Mouse (Mus musculus): ENCODE measurements at regions not wholly inside any gene's neighbourhood (a gene's known extent, or its start where the extent isn't known, plus 50 kb on each side); places are given as distances from the start of the nearest gene placed in this dataset.

GRCm38 (mm10) chr13:63980012-63980691 is 108.9 kb downstream of the Hsd17b3 start:
- Histone ChIP-seq H3K36me3 (replicated peaks; ENCODE audit: control insufficient read depth, insufficient read depth, low read length) (no peaks in the 10 kb centered on the region), H3K4me2 (ENCODE audit: low read depth, low read length) (no peak overlapping the region), H3K9ac (replicated peaks; ENCODE audit: low read depth, low read length) (no peak overlapping the region), H3K27ac (ENCODE audit: low read depth) (no peak overlapping the region), H3K4me1 (ENCODE audit: control insufficient read depth, insufficient read depth) (peaks cover 7% of the 10 kb centered on the region), H3K4me3 (ENCODE audit: low read depth, low read length) (no peak overlapping the region), H3K9me3 (replicated peaks; ENCODE audit: control insufficient read depth, low read length) (no peaks in the 10 kb centered on the region), H3K27me3 (ENCODE audit: control insufficient read depth, insufficient read depth, low read length) (no peaks in the 10 kb centered on the region)
- no peak for DNase-seq (ENCODE audit: low spot score)
- ATAC-seq (ENCODE audit: insufficient read depth, low read depth), result no peak
- TF ChIP-seq EP300 (IDR thresholded peaks at IDR 0.05; ENCODE audit: low read depth) (no peak), CTCF (IDR thresholded peaks at IDR 0.05; ENCODE audit: low read depth) (no peak)
- 45% methylated on average over 7 of the region's 7 CpGs for WGBS

- TF ChIP-seq CTCF (IDR thresholded peaks at IDR 0.05; ENCODE audit: low read depth) (no peak), EP300 (IDR thresholded peaks at IDR 0.05; ENCODE audit: low read depth) (no peak)
- no peak for DNase-seq (ENCODE audit: low spot score)
- no peaks in the 10 kb centered on the region for H3K27me3 ChIP-seq (ENCODE audit: control insufficient read depth, insufficient read depth, low read length)
- H3K4me2 ChIP-seq (ENCODE audit: low read depth, low read length), result no peak overlapping the region
- no peak overlapping the region for H3K9ac ChIP-seq (replicated peaks; ENCODE audit: low read depth, low read length)
- H3K27ac ChIP-seq (ENCODE audit: low read depth), result no peak overlapping the region
- 50% methylated on average over 1 of the region's 1 CpGs for WGBS
- ATAC-seq (ENCODE audit: insufficient read depth, low read depth), result no peak
- H3K9me3 ChIP-seq (replicated peaks; ENCODE audit: control insufficient read depth, low read length), result no peaks in the 10 kb centered on the region
- peaks cover 2% of the 10 kb centered on the region; the same call in 1 of the 2 replicates for H3K4me1 ChIP-seq (ENCODE audit: control insufficient read depth, insufficient read depth)
- no peaks in the 10 kb centered on the region for H3K36me3 ChIP-seq (replicated peaks; ENCODE audit: control insufficient read depth, insufficient read depth, low read length)
- H3K4me3 ChIP-seq (ENCODE audit: low read depth, low read length), result no peak overlapping the region
Observed at GRCm38 (mm10) chr13:63979581-63979980, 109.4 kb downstream of the Hsd17b3 start.

GRCm38 (mm10) chr13:63969907-63970306 is 119.1 kb downstream of the Hsd17b3 start:
- no peaks in the 10 kb centered on the region for H3K9me3 ChIP-seq (replicated peaks; ENCODE audit: control insufficient read depth, low read length)
- no peaks in the 10 kb centered on the region for H3K27me3 ChIP-seq (ENCODE audit: control insufficient read depth, insufficient read depth, low read length)
- ATAC-seq (ENCODE audit: insufficient read depth, low read depth) (no peak), DNase-seq (ENCODE audit: low spot score) (no peak)
- H3K4me3 ChIP-seq (ENCODE audit: low read depth, low read length), result no peak overlapping the region
- no peaks in the 10 kb centered on the region for H3K36me3 ChIP-seq (replicated peaks; ENCODE audit: control insufficient read depth, insufficient read depth, low read length)
- no peak overlapping the region for H3K4me2 ChIP-seq (ENCODE audit: low read depth, low read length)
- no peak overlapping the region for H3K27ac ChIP-seq (ENCODE audit: low read depth)
- 77% methylated on average over 2 of the region's 2 CpGs for WGBS
- no peak overlapping the region for H3K9ac ChIP-seq (replicated peaks; ENCODE audit: low read depth, low read length)
- no peaks in the 10 kb centered on the region for H3K4me1 ChIP-seq (ENCODE audit: control insufficient read depth, insufficient read depth)
- no peak for TF ChIP-seq EP300 (IDR thresholded peaks at IDR 0.05; ENCODE audit: low read depth)
- TF ChIP-seq CTCF (IDR thresholded peaks at IDR 0.05; ENCODE audit: low read depth), result no peak

GRCm38 (mm10) chr13:63968623-63969022 is 120.4 kb downstream of the Hsd17b3 start:
- no peaks in the 10 kb centered on the region for H3K9me3 ChIP-seq (replicated peaks; ENCODE audit: control insufficient read depth, low read length)
- no peaks in the 10 kb centered on the region for H3K36me3 ChIP-seq (replicated peaks; ENCODE audit: control insufficient read depth, insufficient read depth, low read length)
- 86% methylated on average over 3 of the region's 3 CpGs for WGBS
- no peaks in the 10 kb centered on the region for H3K27me3 ChIP-seq (ENCODE audit: control insufficient read depth, insufficient read depth, low read length)
- no peak for ATAC-seq (ENCODE audit: insufficient read depth, low read depth)
- TF ChIP-seq CTCF (IDR thresholded peaks at IDR 0.05; ENCODE audit: low read depth) (no peak), EP300 (IDR thresholded peaks at IDR 0.05; ENCODE audit: low read depth) (no peak)
- no peak overlapping the region for H3K9ac ChIP-seq (replicated peaks; ENCODE audit: low read depth, low read length)
- H3K27ac ChIP-seq (ENCODE audit: low read depth), result no peak overlapping the region
- no peak for DNase-seq (ENCODE audit: low spot score)
- no peaks in the 10 kb centered on the region for H3K4me1 ChIP-seq (ENCODE audit: control insufficient read depth, insufficient read depth)
- H3K4me2 ChIP-seq (ENCODE audit: low read depth, low read length), result no peak overlapping the region
- no peak overlapping the region for H3K4me3 ChIP-seq (ENCODE audit: low read depth, low read length)

DNA sequence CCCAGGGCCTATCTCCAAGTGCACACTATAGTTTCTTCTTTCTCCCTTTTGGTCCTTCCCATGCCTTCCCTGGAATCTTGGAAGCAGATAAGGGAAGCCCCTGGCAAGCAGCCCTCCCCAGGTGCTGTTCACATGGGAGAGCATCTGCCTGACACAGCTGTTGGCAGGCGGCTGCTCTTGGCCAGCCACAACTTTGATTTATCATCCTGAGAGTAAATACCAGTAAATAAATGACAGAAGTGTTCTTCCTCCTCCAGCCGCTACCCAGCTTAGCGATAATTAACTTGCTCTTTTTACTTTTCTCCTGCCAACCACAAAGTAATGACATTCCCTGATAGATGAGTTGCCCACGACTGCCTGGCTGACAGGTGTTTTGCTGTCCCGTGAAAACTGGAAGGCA is 131.9 kb downstream of the Hsd17b3 start:
- DNase-seq (ENCODE audit: low spot score), result no peak
- no peaks in the 10 kb centered on the region for H3K36me3 ChIP-seq (replicated peaks; ENCODE audit: control insufficient read depth, insufficient read depth, low read length)
- no peaks in the 10 kb centered on the region for H3K27me3 ChIP-seq (ENCODE audit: control insufficient read depth, insufficient read depth, low read length)
- H3K4me1 ChIP-seq (ENCODE audit: control insufficient read depth, insufficient read depth), result no peaks in the 10 kb centered on the region
- no peak overlapping the region for H3K9ac ChIP-seq (replicated peaks; ENCODE audit: low read depth, low read length)
- ATAC-seq (ENCODE audit: insufficient read depth, low read depth), result no peak
- no peak overlapping the region for H3K4me2 ChIP-seq (ENCODE audit: low read depth, low read length)
- TF ChIP-seq CTCF (IDR thresholded peaks at IDR 0.05; ENCODE audit: low read depth) (no peak), EP300 (IDR thresholded peaks at IDR 0.05; ENCODE audit: low read depth) (no peak)
- H3K27ac ChIP-seq (ENCODE audit: low read depth), result no peak overlapping the region
- 57% methylated on average over 5 of the region's 5 CpGs for WGBS
- no peak overlapping the region for H3K4me3 ChIP-seq (ENCODE audit: low read depth, low read length)
- peaks cover 9% of the 10 kb centered on the region; the same call in 1 of the 2 replicates for H3K9me3 ChIP-seq (replicated peaks; ENCODE audit: control insufficient read depth, low read length)

DNA sequence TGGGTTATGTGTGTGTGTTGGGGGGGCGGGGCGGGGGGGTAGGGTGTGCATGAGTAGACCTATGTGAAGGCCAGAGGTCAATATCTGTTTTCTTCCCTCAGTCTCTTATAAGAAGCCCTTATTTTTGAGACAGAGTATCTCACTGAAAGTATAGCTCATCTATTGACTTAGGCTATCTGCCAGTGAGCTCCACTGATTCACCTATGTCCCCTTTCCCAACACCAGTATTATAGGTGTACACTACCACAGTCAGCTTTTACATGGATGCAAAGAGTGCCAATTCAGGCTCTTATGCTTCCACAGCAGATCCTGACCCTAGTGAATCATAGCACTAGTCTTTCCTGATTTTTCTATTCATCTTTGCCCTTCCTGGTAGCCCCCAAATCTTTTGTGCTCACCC is 134.7 kb downstream of the Hsd17b3 start:
- Histone ChIP-seq H3K4me3 (ENCODE audit: low read depth, low read length) (no peak overlapping the region), H3K9ac (replicated peaks; ENCODE audit: low read depth, low read length) (no peak overlapping the region), H3K4me2 (ENCODE audit: low read depth, low read length) (no peak overlapping the region), H3K36me3 (replicated peaks; ENCODE audit: control insufficient read depth, insufficient read depth, low read length) (no peaks in the 10 kb centered on the region), H3K4me1 (ENCODE audit: control insufficient read depth, insufficient read depth) (no peaks in the 10 kb centered on the region; the same call in 1 of the 2 replicates), H3K9me3 (replicated peaks; ENCODE audit: control insufficient read depth, low read length) (peaks cover 5% of the 10 kb centered on the region; the same call in 1 of the 2 replicates), H3K27ac (ENCODE audit: low read depth) (no peak overlapping the region), H3K27me3 (ENCODE audit: control insufficient read depth, insufficient read depth, low read length) (no peaks in the 10 kb centered on the region)
- 83% methylated on average over 2 of the region's 2 CpGs for WGBS
- ATAC-seq (ENCODE audit: insufficient read depth, low read depth), result no peak
- DNase-seq (ENCODE audit: low spot score), result no peak
- TF ChIP-seq EP300 (IDR thresholded peaks at IDR 0.05; ENCODE audit: low read depth) (no peak), CTCF (IDR thresholded peaks at IDR 0.05; ENCODE audit: low read depth) (no peak)
